Mouse (Mus musculus) kidney, embryonic 14.5 days (tissue): ENCODE measurements at regions not wholly inside any gene's neighbourhood (a gene's known extent, or its start where the extent isn't known, plus 50 kb on each side); places are given as distances from the start of the nearest gene placed in this dataset.

Experiments
- ATAC-seq: fragments of 200-750 bp; cut with Nextera tagmentation; 2 replicates; pipeline ENCODE4 v1.8.0; 2017; ENCODE audit warnings: moderate number of reproducible peaks, mild to moderate bottlenecking, moderate TSS enrichment, moderate library complexity; ENCODE audit not compliant: low FRiP score, low TSS enrichment
- H3K27ac ChIP-seq: fragments of 300-500 bp; sonication (generic); 2 replicates; pipeline ENCODE4 v1.5.1; 2014; ENCODE audit warnings: low read depth, mild to moderate bottlenecking, low read length, moderate library complexity, mixed read lengths
- H3K27me3 ChIP-seq: fragments of 300-500 bp; sonication (generic); 2 replicates; pipeline ENCODE4 v1.6.1; 2014; ENCODE audit warnings: mild to moderate bottlenecking, low read length; ENCODE audit not compliant: control insufficient read depth, insufficient read depth
- H3K36me3 ChIP-seq: fragments of 300-500 bp; sonication (generic); 2 replicates; pipeline ENCODE4 v1.6.1; 2014; ENCODE audit warnings: low read length, mixed read lengths; ENCODE audit not compliant: control insufficient read depth, insufficient read depth
- H3K4me1 ChIP-seq: fragments of 300-500 bp; sonication (generic); 2 replicates; pipeline ENCODE4 v1.6.1; 2014; ENCODE audit warnings: low read length, mixed read lengths; ENCODE audit not compliant: control insufficient read depth, insufficient read depth
- H3K4me2 ChIP-seq: fragments of 300-500 bp; sonication (generic); replicated peaks from 2 replicates; pipeline ENCODE4 v1.6.1; 2014; ENCODE audit warnings: low read depth, mild to moderate bottlenecking, low read length
- H3K4me3 ChIP-seq: fragments of 300-500 bp; sonication (generic); 2 replicates; pipeline ENCODE4 v1.5.1; 2014; ENCODE audit warnings: mild to moderate bottlenecking, low read length
- H3K9ac ChIP-seq: fragments of 300-500 bp; sonication (generic); 2 replicates; pipeline ENCODE4 v1.6.1; 2014; ENCODE audit warnings: low read depth, mild to moderate bottlenecking, low read length, moderate library complexity
- H3K9me3 ChIP-seq: fragments of 300-500 bp; sonication (generic); 2 replicates; pipeline ENCODE4 v1.6.1; 2016; ENCODE audit warnings: low read length; ENCODE audit not compliant: control insufficient read depth
- WGBS: fragments of 180-500 bp; shearing (Covaris S2); extraction: QIAGEN DNeasy Blood & Tissue Kit; methylation state at CpG from one replicate; pipeline ENCODE4 v1.1.7; 2014; 5-methylcytosine and 5-hydroxymethylcytosine counted together

- Histone ChIP-seq H3K4me1 (no peaks in the 10 kb centered on the region), H3K4me2 (no peak overlapping the region), H3K27me3 (no peaks in the 10 kb centered on the region), H3K27ac (no peak overlapping the region), H3K4me3 (no peak overlapping the region), H3K9ac (no peak overlapping the region), H3K9me3 (no peaks in the 10 kb centered on the region), H3K36me3 (no peaks in the 10 kb centered on the region)
- 66% methylated on average over 2 of the region's 2 CpGs for WGBS
- no peak for ATAC-seq
Measured at GRCm38 (mm10) chr11:111857288-111857687, 791.3 kb downstream of the Kcnj2 start.

GRCm38 (mm10) chr11:111858111-111858510, 792.1 kb downstream of the Kcnj2 start:
- WGBS, result 48% methylated on average over 5 of the region's 5 CpGs
- H3K9me3 ChIP-seq, result no peaks in the 10 kb centered on the region
- H3K4me3 ChIP-seq, result no peak overlapping the region
- no peaks in the 10 kb centered on the region for H3K27me3 ChIP-seq
- ATAC-seq, result no peak
- no peak overlapping the region for H3K9ac ChIP-seq
- H3K27ac ChIP-seq, result no peak overlapping the region
- H3K4me1 ChIP-seq, result no peaks in the 10 kb centered on the region
- no peak overlapping the region for H3K4me2 ChIP-seq
- H3K36me3 ChIP-seq, result no peaks in the 10 kb centered on the region

- no peak overlapping the region for H3K27ac ChIP-seq
- 42% methylated on average over 1 of the region's 1 CpGs for WGBS
- ATAC-seq, result no peak
Measured at GRCm38 (mm10) chr11:111865143-111865542, 799.2 kb downstream of the Kcnj2 start.

GRCm38 (mm10) chr11:111875406-111875805, 809.4 kb downstream of the Kcnj2 start:
- H3K4me1 ChIP-seq, result no peaks in the 10 kb centered on the region
- no peak overlapping the region for H3K4me3 ChIP-seq
- ATAC-seq, result no peak
- H3K9me3 ChIP-seq, result no peaks in the 10 kb centered on the region
- H3K36me3 ChIP-seq, result no peaks in the 10 kb centered on the region
- no peak overlapping the region for H3K27ac ChIP-seq
- H3K9ac ChIP-seq, result no peak overlapping the region
- no peaks in the 10 kb centered on the region for H3K27me3 ChIP-seq
- WGBS, result 92% methylated on average over 4 of the region's 4 CpGs
- no peak overlapping the region for H3K4me2 ChIP-seq

More at GRCm38 (mm10) chr11:111865143-111865542, 799.2 kb downstream of the Kcnj2 start:
- Histone ChIP-seq H3K27me3 (no peaks in the 10 kb centered on the region), H3K4me1 (no peaks in the 10 kb centered on the region), H3K36me3 (no peaks in the 10 kb centered on the region), H3K9me3 (no peaks in the 10 kb centered on the region), H3K9ac (no peak overlapping the region), H3K4me2 (no peak overlapping the region), H3K4me3 (no peak overlapping the region)

GRCm38 (mm10) chr11:111880146-111880545, 814.2 kb downstream of the Kcnj2 start:
- 78% methylated on average over 6 of the region's 6 CpGs for WGBS
- ATAC-seq, result no peak
- H3K4me2 ChIP-seq, result no peak overlapping the region
- no peaks in the 10 kb centered on the region for H3K36me3 ChIP-seq
- H3K9ac ChIP-seq, result no peak overlapping the region
- H3K27me3 ChIP-seq, result no peaks in the 10 kb centered on the region
- H3K9me3 ChIP-seq, result no peaks in the 10 kb centered on the region
- no peak overlapping the region for H3K27ac ChIP-seq
- no peak overlapping the region for H3K4me3 ChIP-seq
- H3K4me1 ChIP-seq, result no peaks in the 10 kb centered on the region

GRCm38 (mm10) chr11:111890026-111890425, 824.1 kb downstream of the Kcnj2 start:
- H3K27me3 ChIP-seq, result no peaks in the 10 kb centered on the region
- no peaks in the 10 kb centered on the region for H3K9me3 ChIP-seq
- H3K4me1 ChIP-seq, result 0 out of 2 replicates have a peak, but pooled peaks cover 3% of the 10 kb centered on the region
- no peak overlapping the region for H3K4me3 ChIP-seq
- H3K4me2 ChIP-seq, result no peak overlapping the region
- no peak overlapping the region for H3K27ac ChIP-seq
- no peak overlapping the region for H3K9ac ChIP-seq
- no peaks in the 10 kb centered on the region for H3K36me3 ChIP-seq
- WGBS, result 69% methylated on average over 3 of the region's 3 CpGs
- no peak for ATAC-seq

GRCm38 (mm10) chr11:111893861-111894260, 827.9 kb downstream of the Kcnj2 start:
- ATAC-seq, result no peak; the same call in 1 of the 2 replicates
- no peak overlapping the region for H3K4me3 ChIP-seq
- no peak overlapping the region for H3K27ac ChIP-seq
- no peaks in the 10 kb centered on the region for H3K36me3 ChIP-seq
- H3K27me3 ChIP-seq, result no peaks in the 10 kb centered on the region
- H3K4me1 ChIP-seq, result 0 out of 2 replicates have a peak, but pooled peaks cover 3% of the 10 kb centered on the region
- H3K9ac ChIP-seq, result no peak overlapping the region
- 36% methylated on average over 8 of the region's 8 CpGs for WGBS
- H3K9me3 ChIP-seq, result no peaks in the 10 kb centered on the region
- no peak overlapping the region for H3K4me2 ChIP-seq

- no peak overlapping the region for H3K9ac ChIP-seq
- 87% methylated on average over 4 of the region's 4 CpGs for WGBS
- ATAC-seq, result no peak
- H3K4me3 ChIP-seq, result no peak overlapping the region
- H3K9me3 ChIP-seq, result no peaks in the 10 kb centered on the region
- H3K36me3 ChIP-seq, result no peaks in the 10 kb centered on the region
- no peak overlapping the region for H3K27ac ChIP-seq
- 0 out of 2 replicates have a peak, but pooled peaks cover 3% of the 10 kb centered on the region for H3K4me1 ChIP-seq
- no peak overlapping the region for H3K4me2 ChIP-seq
- H3K27me3 ChIP-seq, result no peaks in the 10 kb centered on the region
Measured at GRCm38 (mm10) chr11:111895221-111896200, 829.5 kb downstream of the Kcnj2 start.

- WGBS, result 77% methylated on average over 6 of the region's 6 CpGs
- Histone ChIP-seq H3K9ac (no peak overlapping the region), H3K4me3 (no peak overlapping the region), H3K9me3 (no peaks in the 10 kb centered on the region), H3K36me3 (no peaks in the 10 kb centered on the region), H3K27me3 (no peaks in the 10 kb centered on the region), H3K4me1 (0 out of 2 replicates have a peak, but pooled peaks cover 3% of the 10 kb centered on the region), H3K27ac (no peak overlapping the region), H3K4me2 (no peak overlapping the region)
- no peak for ATAC-seq
Measured at GRCm38 (mm10) chr11:111897001-111897400, 831.0 kb downstream of the Kcnj2 start.
